Mouse (Mus musculus) C2C12 (cell line): ENCODE measurements around the gene Max.

Experiments
- CTCF ChIP-seq: IDR thresholded peaks from one replicate; pipeline ENCODE4 v1.5.1; 2011; ENCODE audit not compliant: control insufficient read depth, insufficient read depth, insufficient read length
- MAX ChIP-seq: IDR thresholded peaks from one replicate; pipeline ENCODE4 v1.6.1; 2011; ENCODE audit warnings: mild to moderate bottlenecking, control low read depth
- USF1 ChIP-seq: IDR thresholded peaks from one replicate; pipeline ENCODE4 v1.6.1; 2011; ENCODE audit warnings: low read depth, mild to moderate bottlenecking, control low read depth, moderate library complexity

DNA sequence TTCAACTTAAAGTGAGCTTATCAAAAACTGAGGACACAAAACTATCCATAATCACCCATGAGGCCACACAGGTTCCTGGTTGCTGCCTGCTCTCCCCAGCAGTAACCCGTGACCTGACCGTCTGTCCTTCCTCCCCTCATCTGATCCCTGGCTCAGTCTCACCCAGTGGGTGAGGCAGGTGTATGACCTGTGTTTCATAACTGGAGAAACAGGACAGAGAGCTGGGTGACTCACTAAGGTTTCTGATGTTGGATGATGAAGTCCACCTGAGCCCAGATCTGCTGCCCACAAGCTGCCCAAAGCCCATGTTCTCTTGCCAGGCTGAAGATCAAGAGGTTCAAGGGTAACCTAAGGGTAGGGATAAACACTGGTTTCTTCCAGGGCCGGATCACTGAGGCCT lies 35.0 kb downstream of the Max start:
- no peak for TF ChIP-seq CTCF
- no peak for TF ChIP-seq USF1
- no peak for TF ChIP-seq MAX
